Mouse (Mus musculus) liver, adult 2 months (tissue): Measurements from ENCODE around the gene Clpb.

ENCODE experiments used
- CTCF ChIP-seq: fragments of 200-500 bp; IDR thresholded peaks from 2 replicates; pipeline ENCODE4 v1.5.1; 2011; ENCODE audit warnings: low read depth, low read length, control low read depth
- POLR2A ChIP-seq: fragments of 200-500 bp; IDR thresholded peaks from 2 replicates; pipeline ENCODE4 v1.6.1; 2011; ENCODE audit warnings: low read length, control low read depth; ENCODE audit not compliant: insufficient read depth; ENCODE audit errors: extremely low read depth

DNA sequence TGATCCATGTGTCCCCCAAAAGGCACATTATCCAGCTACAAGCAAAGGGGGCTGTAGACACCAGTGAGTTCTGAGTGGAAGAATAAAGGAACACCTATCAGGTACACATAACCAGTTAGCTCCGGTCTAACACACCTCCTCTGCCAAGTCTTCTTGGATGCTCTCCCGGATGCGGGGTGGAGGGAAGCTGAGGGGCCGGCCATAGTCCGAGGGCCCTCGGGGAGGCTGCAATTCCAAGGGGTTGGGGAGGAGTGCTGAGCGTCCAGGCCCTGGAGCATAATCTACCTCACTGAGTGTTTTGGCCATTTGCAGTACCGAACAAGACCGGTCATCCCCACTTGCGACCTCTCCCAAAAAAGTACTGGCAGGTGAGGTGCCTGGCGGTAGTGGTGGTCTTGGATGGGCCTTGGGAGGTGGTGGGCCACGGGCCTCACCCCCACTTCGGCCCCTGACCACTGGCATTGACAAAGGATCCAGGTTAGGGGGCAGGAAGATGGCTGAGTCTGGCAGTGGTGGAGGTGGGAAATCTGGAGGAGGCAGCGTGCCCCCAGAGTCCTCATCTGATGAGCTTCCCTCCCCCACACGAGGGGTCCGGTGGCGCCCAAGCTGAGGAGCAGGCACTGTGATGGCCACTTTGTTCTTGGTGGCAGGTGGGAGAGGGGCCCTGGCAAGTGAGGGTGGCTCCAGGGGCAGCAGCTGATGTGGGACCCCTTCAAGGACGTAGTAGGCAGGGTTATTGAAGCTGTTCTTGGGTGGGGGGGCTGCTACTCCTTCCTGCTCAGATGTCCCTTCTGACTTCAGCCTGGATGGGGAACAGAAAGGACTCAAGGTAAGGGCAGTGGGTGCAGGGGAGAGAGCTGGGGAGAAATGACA lies 160.6 kb downstream of the Clpb start:
- TF ChIP-seq CTCF = no peak
- no peak for TF ChIP-seq POLR2A
